Mouse (Mus musculus) heart, embryonic 14.5 days (tissue): Measurements from ENCODE around the gene C87436. TPM values are rescaled to one million over a fixed set of nuclear protein-coding genes. Genes with fewer than 3 reads are reported as not detected.
A peak's percentile ranks its signal among the peaks of the same experiment; 100 is the strongest.

Experiments used
- ATAC-seq: fragments of 200-750 bp; cut with Nextera tagmentation; 2 replicates; pipeline ENCODE4 v1.8.0; 2017; ENCODE audit warnings: low read depth, moderate TSS enrichment; ENCODE audit not compliant: insufficient number of reproducible peaks, insufficient read depth, low FRiP score
- H3K27ac ChIP-seq, 2 experiments: fragments of 200-500 bp in 1 of 2; fragments of 300-500 bp in 1 of 2; sonication (generic) in 1 of 2; replicated peaks in 1 of 2; 2 replicates each; pipeline ENCODE4 v1.5.1; 2012 to 2014; ENCODE audit warnings: low read depth in 2 of 2, low read length in 2 of 2, control low read depth in 1 of 2, mild to moderate bottlenecking in 1 of 2, mixed read lengths in 1 of 2; ENCODE audit not compliant: control insufficient read depth in 1 of 2, insufficient read depth in 1 of 2
- H3K27me3 ChIP-seq: fragments of 300-500 bp; sonication (generic); 2 replicates; pipeline ENCODE4 v1.6.1; 2014; ENCODE audit warnings: mild to moderate bottlenecking, low read length, control low read depth; ENCODE audit not compliant: control insufficient read depth, insufficient read depth
- H3K36me3 ChIP-seq: fragments of 300-500 bp; sonication (generic); 2 replicates; pipeline ENCODE4 v1.6.1; 2014; ENCODE audit warnings: mild to moderate bottlenecking, control low read depth, low read length, mixed read lengths; ENCODE audit not compliant: control insufficient read depth, insufficient read depth
- H3K4me1 ChIP-seq, 2 experiments: fragments of 200-500 bp in 1 of 2; fragments of 300-500 bp in 1 of 2; sonication (generic) in 1 of 2; 2 replicates each; pipeline ENCODE4 v1.6.1; 2012 to 2014; ENCODE audit warnings: low read length in 2 of 2, control low read depth in 1 of 2, mixed read lengths in 1 of 2; ENCODE audit not compliant: control insufficient read depth in 2 of 2, insufficient read depth in 2 of 2
- H3K4me2 ChIP-seq: fragments of 300-500 bp; sonication (generic); 2 replicates; pipeline ENCODE4 v1.6.1; 2014; ENCODE audit warnings: mild to moderate bottlenecking, low read length
- H3K4me3 ChIP-seq, 2 experiments: fragments of 200-500 bp in 1 of 2; fragments of 300-500 bp in 1 of 2; sonication (generic) in 1 of 2; 2 replicates each; pipeline ENCODE4 v1.5.1; 2012 to 2014; ENCODE audit warnings: low read length in 2 of 2, mild to moderate bottlenecking in 2 of 2, control low read depth in 1 of 2, low read depth in 1 of 2, moderate library complexity in 1 of 2; ENCODE audit not compliant: control insufficient read depth in 1 of 2, insufficient read depth in 1 of 2
- H3K9ac ChIP-seq: fragments of 300-500 bp; sonication (generic); 2 replicates; pipeline ENCODE4 v1.6.1; 2014; ENCODE audit warnings: mild to moderate bottlenecking, low read length
- H3K9me3 ChIP-seq: fragments of 300-500 bp; sonication (generic); 2 replicates; pipeline ENCODE4 v1.6.1; 2016; ENCODE audit warnings: low read length, control low read depth; ENCODE audit not compliant: control insufficient read depth
- WGBS: fragments of 180-500 bp; shearing (Covaris S2); extraction: QIAGEN DNeasy Blood & Tissue Kit; methylation state at CpG from one replicate; pipeline ENCODE4 v1.1.7; 2014; 5-methylcytosine and 5-hydroxymethylcytosine counted together
- polyA plus RNA-seq: library from polyadenylated mRNA; unstranded; fragments of >200 nt; fragmentation: Nextera tagmentation; extraction: Ambion mirVana; gene quantifications from 2 replicates; pipeline ENCODE4 v1.2.1, GENCODE M21; 2014

The C87436 gene
- polyA plus RNA-seq, 1 experiment from 2014 or later: 20.0 TPM

DNA sequence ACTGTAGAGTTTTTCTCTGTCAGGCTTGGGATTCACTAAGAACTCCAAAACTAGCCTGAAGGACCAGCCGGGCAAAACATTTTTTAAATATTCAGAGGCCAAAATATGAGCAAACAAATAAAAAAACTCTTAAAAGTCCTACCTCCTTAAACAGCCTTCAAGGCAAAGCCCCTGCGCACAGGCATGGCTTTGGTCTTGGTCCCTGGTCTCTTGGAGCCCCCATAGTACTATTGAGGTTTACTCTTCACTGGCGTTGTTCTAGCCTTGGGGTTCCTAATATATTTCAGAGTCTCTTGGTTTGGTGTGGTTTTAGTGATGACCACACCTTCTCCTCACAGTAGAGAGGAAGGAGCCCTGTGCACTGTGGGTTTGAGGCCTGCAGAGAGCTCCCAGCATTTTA lies 6.6 kb upstream of the C87436 start:
- WGBS: 98% methylated on average over 3 of the region's 3 CpGs

DNA sequence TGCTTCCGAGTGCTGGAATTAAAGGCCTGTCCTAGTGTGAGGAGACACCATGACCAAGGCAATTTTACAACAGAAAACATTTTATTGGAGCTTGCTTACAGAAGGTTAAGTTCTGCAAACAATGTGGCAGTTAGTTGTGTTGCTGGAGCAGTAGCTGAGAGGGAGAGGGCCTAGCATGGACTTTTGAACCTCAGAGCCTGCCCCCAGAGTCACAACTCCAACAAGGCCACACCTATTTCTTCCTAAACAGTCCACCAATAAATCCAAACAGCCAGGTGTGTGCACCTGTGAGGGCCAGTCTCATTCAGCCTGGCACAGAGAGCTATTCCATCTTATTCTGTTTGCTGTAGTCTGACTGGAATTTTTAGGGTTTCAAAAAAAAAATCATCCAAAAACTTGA lies 4.5 kb upstream of the C87436 start:
- Histone ChIP-seq H3K4me2 (no peak overlapping the region), H3K36me3 (peaks cover 79% of the 10 kb centered on the region), H3K9ac (no peak overlapping the region), H3K4me1 (no peaks in the 10 kb centered on the region; a peak in 1 of 4 replicates), H3K4me3 (no peak overlapping the region), H3K9me3 (no peaks in the 10 kb centered on the region), H3K27me3 (no peaks in the 10 kb centered on the region), H3K27ac (no peak overlapping the region)
- WGBS: 93% methylated on average over 1 of the region's 1 CpGs
- no peak for ATAC-seq

More for the DNA sequence above, 6.6 kb upstream of the C87436 start:
- Histone ChIP-seq H3K4me1 (no peaks in the 10 kb centered on the region), H3K36me3 (peaks cover 96% of the 10 kb centered on the region), H3K4me3 (no peak overlapping the region), H3K4me2 (no peak overlapping the region), H3K27ac (no peak overlapping the region), H3K9me3 (no peaks in the 10 kb centered on the region), H3K9ac (no peak overlapping the region), H3K27me3 (no peaks in the 10 kb centered on the region)
- ATAC-seq: no peak

DNA sequence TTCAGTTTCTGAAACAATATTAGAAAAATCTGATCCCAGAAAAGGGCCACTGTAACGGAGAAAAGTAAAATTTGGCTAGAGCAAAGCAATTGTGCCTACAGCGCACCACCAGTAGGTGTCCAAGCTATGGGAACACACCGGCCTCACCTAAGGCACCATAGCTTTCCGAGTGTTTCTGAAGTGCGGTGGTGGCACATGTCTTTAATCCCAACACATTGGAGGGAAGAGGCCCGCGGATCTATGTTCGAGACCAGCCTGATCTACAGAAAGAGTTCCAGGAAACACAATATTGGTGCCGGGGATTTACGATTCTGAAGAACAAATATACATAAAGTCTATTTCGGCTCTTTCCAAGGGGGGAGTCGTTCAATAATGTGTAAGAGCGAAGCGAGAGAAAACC lies 463 bp upstream of the C87436 start:
- Histone ChIP-seq H3K9ac (peak overlapping the region; percentile 91), H3K4me2 (peak overlapping the region; percentile 79), H3K4me3 (peak overlapping the region; percentile 76 to 87), H3K36me3 (peaks cover 49% of the 10 kb centered on the region), H3K27me3 (no peaks in the 10 kb centered on the region), H3K9me3 (no peaks in the 10 kb centered on the region), H3K4me1 (peaks cover 0 to 10% of the 10 kb centered on the region in 2 experiments; a peak in 1 of 4 replicates), H3K27ac (peak overlapping the region; percentile 79 to 95)
- 3% methylated on average over 14 of the region's 14 CpGs for WGBS
- ATAC-seq: peak; percentile 60; the same call in 1 of the 2 replicates

DNA sequence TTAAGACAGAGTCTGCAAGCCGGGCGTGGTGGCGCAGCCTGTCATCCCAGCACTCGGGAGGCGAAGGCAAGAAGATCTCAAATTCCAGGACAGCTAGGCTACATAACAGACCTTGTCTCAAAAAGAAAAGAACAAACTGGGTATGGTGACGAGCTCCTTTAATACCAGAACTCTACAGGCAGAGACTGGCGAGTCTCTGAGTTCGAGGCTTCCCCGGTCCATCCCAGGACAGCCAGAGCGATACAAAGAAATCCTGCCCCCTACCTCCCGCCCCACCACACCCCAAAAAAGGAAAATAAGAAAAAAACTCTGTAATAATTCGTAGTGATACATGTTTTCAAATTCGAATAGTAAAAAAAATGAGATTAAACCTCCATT lies 934 bp downstream of the C87436 start:
- Histone ChIP-seq H3K4me3 (peak overlapping the region; percentile 76 to 87), H3K27ac (peak overlapping the region; percentile 95 to 98), H3K4me2 (peak overlapping the region; percentile 79), H3K9me3 (no peaks in the 10 kb centered on the region), H3K4me1 (peaks cover 0 to 10% of the 10 kb centered on the region in 2 experiments; a peak in 1 of 4 replicates), H3K9ac (peak overlapping the region; percentile 91), H3K36me3 (peaks cover 43% of the 10 kb centered on the region), H3K27me3 (no peaks in the 10 kb centered on the region)
- no peak for ATAC-seq
- 2% methylated on average over 13 of the region's 13 CpGs for WGBS

DNA sequence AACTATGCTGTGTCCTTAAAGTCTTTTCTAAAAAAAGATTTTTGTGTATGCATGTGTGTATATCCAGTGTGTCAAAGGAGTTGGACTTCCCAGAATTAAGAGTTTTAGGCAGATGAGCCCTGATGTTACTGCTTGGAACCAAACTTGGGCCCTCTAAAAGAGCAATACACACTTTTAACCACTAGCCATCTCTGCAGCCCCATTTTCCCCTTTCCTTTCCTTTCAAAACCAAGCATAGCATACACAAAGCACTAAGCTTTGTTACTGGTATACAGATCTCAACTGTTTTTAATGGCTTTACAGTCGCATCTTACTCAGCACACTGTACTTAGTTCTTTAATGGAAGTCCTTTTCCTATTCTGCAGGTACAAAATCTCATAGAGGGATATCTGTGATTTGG lies 1.4 kb downstream of the C87436 start:
- 91% methylated on average over 1 of the region's 1 CpGs for WGBS
- Histone ChIP-seq H3K9me3 (no peaks in the 10 kb centered on the region), H3K9ac (peak overlapping the region; percentile 91), H3K27me3 (no peaks in the 10 kb centered on the region), H3K4me2 (peak overlapping the region; percentile 79), H3K4me1 (peaks cover 0 to 10% of the 10 kb centered on the region in 2 experiments; a peak in 1 of 4 replicates), H3K4me3 (peak overlapping the region in 1 of 2 experiments; percentile 76; a peak in 2 of 4 replicates), H3K36me3 (peaks cover 43% of the 10 kb centered on the region), H3K27ac (no peak overlapping the region)
- no peak for ATAC-seq

DNA sequence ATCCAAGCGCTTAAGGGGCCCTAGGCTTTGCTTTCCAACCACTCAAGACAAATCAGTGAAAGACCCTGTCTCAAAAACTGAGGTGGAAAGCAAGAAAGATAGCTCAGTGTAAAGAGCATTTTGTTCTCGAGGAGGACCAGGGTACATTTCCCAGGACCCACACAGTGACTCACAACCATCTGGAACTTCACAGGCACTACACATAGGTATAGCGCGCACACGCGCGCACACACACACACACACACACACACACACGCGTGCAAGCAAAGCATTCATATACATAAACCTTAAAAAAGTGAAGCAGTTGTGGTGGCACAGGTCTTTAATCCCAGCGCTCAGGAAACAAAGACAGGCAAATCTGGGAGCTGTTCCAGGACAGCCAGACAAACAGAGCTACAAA lies 3.4 kb downstream of the C87436 start:
- no peaks in the 10 kb centered on the region for H3K9me3 ChIP-seq
- no peak overlapping the region for H3K9ac ChIP-seq
- 96% methylated on average over 10 of the region's 10 CpGs for WGBS

DNA sequence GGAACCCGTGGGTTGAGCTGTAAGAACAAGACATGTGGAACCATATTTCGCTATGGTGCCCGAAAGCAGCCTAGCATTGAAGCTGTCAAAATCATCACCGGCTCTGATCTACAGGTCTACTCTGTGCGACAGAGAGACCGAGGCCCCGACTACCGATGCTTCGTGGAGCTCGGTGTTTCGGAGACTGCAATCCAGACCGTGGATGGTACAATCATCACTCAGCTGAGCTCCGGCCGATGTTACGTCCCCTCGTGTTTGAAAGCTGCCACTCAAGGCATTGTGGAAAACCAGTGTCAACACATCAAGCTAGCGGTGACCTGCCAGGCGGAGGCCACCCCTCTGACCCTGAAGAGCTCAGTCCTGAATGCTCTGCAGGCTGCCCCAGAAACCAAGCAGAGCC lies 7.4 kb downstream of the C87436 start:
- Histone ChIP-seq H3K4me3 (no peak overlapping the region), H3K4me1 (no peaks in the 10 kb centered on the region), H3K4me2 (no peak overlapping the region), H3K9me3 (no peaks in the 10 kb centered on the region), H3K27ac (no peak overlapping the region), H3K36me3 (peaks cover 65% of the 10 kb centered on the region), H3K27me3 (no peaks in the 10 kb centered on the region), H3K9ac (no peak overlapping the region)
- ATAC-seq: no peak
- 87% methylated on average over 18 of the region's 18 CpGs for WGBS

More for the DNA sequence above, 3.4 kb downstream of the C87436 start:
- no peak overlapping the region for H3K4me3 ChIP-seq
- H3K27me3 ChIP-seq: no peaks in the 10 kb centered on the region
- H3K36me3 ChIP-seq: peaks cover 37% of the 10 kb centered on the region
- H3K4me1 ChIP-seq: peaks cover 0 to 10% of the 10 kb centered on the region in 2 experiments; a peak in 1 of 4 replicates
- no peak for ATAC-seq
- no peak overlapping the region for H3K27ac ChIP-seq
- H3K4me2 ChIP-seq: no peak overlapping the region

DNA sequence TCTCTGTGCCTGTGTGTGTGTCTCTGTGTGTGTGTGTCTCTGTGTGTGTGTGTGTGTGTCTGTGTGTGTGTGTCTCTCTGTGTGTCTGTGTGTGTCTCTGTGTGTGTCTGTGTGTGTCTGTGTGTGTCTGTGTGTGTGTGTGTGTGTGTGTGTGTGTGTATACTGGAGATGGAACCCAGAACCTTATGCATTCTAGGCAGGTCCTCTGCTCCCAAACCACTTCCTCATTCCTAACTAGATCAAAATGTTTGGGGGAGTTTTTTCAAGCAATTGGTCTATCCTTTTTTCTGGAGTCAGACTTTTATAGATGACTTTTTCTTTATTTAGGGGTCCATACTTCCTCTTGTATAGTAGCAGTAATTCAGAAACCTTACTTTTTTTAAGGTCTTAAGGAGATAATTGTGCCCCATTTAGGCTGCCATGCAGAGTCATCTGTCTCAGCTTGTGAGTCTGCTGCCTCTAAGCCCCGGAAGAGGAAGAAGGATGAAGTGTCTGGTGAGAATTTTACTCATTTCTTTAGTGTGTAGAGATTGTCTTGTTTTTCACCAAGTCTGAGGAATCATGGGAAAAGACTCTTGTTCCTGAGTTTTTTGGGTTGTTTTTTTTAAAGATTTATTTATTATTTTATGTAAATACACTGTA lies 8.9 kb downstream of the C87436 start:
- Histone ChIP-seq H3K36me3 (peaks cover 67% of the 10 kb centered on the region), H3K9ac (no peak overlapping the region), H3K27ac (no peak overlapping the region), H3K27me3 (no peaks in the 10 kb centered on the region), H3K4me2 (no peak overlapping the region), H3K4me1 (no peaks in the 10 kb centered on the region), H3K4me3 (no peak overlapping the region), H3K9me3 (no peaks in the 10 kb centered on the region)
- 91% methylated on average over 1 of the region's 1 CpGs for WGBS
- ATAC-seq: no peak
